Mouse (Mus musculus): ENCODE measurements at regions not wholly inside any gene's neighbourhood (a gene's known extent, or its start where the extent isn't known, plus 50 kb on each side); places are given as distances from the start of the nearest gene placed in this dataset.

DNA sequence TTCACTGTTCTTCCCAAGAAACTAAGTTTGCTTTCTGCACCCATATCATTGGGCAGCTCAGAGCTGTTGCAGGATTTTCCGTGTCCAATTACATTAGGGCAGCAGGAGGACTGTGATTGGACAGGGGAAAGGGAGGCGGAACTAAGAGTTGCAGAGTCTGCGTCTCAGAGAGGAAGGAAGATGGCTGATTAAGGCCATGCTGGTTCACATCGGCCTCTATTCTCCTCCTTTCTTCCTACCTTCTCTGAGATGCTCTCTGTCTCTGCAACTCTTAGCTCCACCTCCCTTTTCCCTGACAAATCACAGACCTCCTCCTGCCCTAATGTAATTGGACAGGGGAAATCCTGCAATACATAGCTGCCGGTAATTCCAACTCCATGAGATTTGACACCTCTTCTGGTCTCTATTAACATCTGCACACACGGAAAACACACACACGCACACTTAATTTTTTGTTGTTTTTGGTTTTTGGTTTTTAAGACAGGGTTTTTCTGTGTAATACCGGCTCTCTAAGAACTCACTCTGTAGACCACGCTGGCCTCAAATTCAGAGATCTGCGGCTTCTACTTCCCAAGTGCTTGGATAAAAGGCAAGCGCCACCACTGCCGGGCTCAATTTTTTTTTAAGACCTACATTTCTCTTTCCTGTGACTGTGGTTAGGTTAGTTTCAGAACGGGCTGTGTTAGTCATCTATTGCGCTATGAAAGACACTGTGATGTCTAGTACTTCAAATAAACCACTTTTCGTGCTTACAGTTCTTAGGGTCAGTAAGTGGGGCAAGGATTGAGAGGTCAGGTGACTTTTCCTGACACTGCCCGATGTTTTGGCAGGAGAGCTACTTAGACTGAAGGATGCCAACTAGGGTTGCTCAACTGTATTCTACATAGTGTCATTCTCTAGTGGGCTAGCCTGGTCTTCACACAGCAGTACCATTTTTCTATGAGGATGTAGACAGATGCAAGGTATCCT, 628.6 kb upstream of the Gm10131 start:
- no peak for TF ChIP-seq CTCF (conservative IDR thresholded peaks at IDR 0.05; ENCODE audit: insufficient read depth, insufficient read length, low read depth, low read length)
- TF ChIP-seq POLR2A (IDR thresholded peaks at IDR 0.05; ENCODE audit: low read depth, low read length): no peak
